Mouse (Mus musculus) macrophage (primary cell): ENCODE measurements around the gene S100a7a. TPM values are rescaled to one million over a fixed set of nuclear protein-coding genes. Genes with fewer than 3 reads are reported as not detected.

Source experiments
- polyA plus RNA-seq: library from polyadenylated mRNA; stranded (reverse); fragments of 250-400 nt; gene quantifications from 3 replicates; pipeline ENCODE4 v1.2.4, GENCODE M21; 2018; ENCODE audit warnings: inconsistent platforms

S100a7a gene
- polyA plus RNA-seq, 1 experiment from 2014 or later = not detected

Other genes starting within 250 kb of the S100a7a start
- gene Ints3, start 220.4 kb upstream of the S100a7a start, polyA plus RNA-seq = 20.2 to 26.1 TPM (median 23.4 TPM) in 3 replicates
- gene Npr1, start 188.2 kb upstream of the S100a7a start, polyA plus RNA-seq = 0.35 to 1.1 TPM (median 0.40 TPM) in 3 replicates
- gene Ilf2, start 177.9 kb upstream of the S100a7a start, polyA plus RNA-seq = 17.9 to 39.5 TPM (median 31.2 TPM) in 3 replicates
- 56.7 to 92.3 TPM (median 76.9 TPM) in 3 replicates for gene Snapin, start 163.0 kb upstream of the S100a7a start, polyA plus RNA-seq
- 50.7 to 64.7 TPM (median 57.9 TPM) in 3 replicates for gene Chtop, start 144.5 kb upstream of the S100a7a start, polyA plus RNA-seq
- gene S100a1, start 139.6 kb upstream of the S100a7a start, polyA plus RNA-seq = 229 to 857 TPM (median 718 TPM) in 3 replicates
- gene S100a13, start 139.6 kb upstream of the S100a7a start, polyA plus RNA-seq = 61.0 to 85.4 TPM (median 63.2 TPM) in 3 replicates
- not detected in 3 replicates for gene S100a14, start 127.2 kb upstream of the S100a7a start, polyA plus RNA-seq
- gene S100a16, start 116.8 kb upstream of the S100a7a start, polyA plus RNA-seq = not detected in 3 replicates
- gene S100a3, start 93.4 kb upstream of the S100a7a start, polyA plus RNA-seq = not detected in 3 replicates
- gene S100a2, start 63.8 kb upstream of the S100a7a start, polyA plus RNA-seq = not detected in 3 replicates
- gene Gm42674, start 52.1 kb upstream of the S100a7a start, polyA plus RNA-seq = not detected in 3 replicates
- 174 to 303 TPM (median 196 TPM) in 3 replicates for gene S100a4, start 50.2 kb upstream of the S100a7a start, polyA plus RNA-seq
- gene S100a5, start 45.5 kb upstream of the S100a7a start, polyA plus RNA-seq = not detected in 3 replicates
- gene S100a6, start 41.1 kb upstream of the S100a7a start, polyA plus RNA-seq = 41.2 to 308 TPM (median 103 TPM) in 3 replicates
- 14.4 to 117 TPM (median 83.6 TPM) in 3 replicates for gene S100a8, start 15.0 kb downstream of the S100a7a start, polyA plus RNA-seq
- gene S100a9, start 41.7 kb downstream of the S100a7a start, polyA plus RNA-seq = 23.9 to 259 TPM (median 111 TPM) in 3 replicates
- not detected in 3 replicates for gene Pglyrp4, start 72.9 kb downstream of the S100a7a start, polyA plus RNA-seq
- not detected in 3 replicates for gene Gm5849, start 123.9 kb downstream of the S100a7a start, polyA plus RNA-seq